ENCODE assay signal across 29 mouse cellular contexts in genomic region chr4:76192031-76192430, GRCm38 (mm10).
DNase-seq lines count a peak whose midpoint lies in the region; ATAC-seq and TF ChIP-seq lines count a peak whose summit lies in the region.
"Had no signal": no experiment of that assay in that cellular context is flagged by ENCODE, and none has a peak within 500 bp of the region (broad histone marks: within the 10 kb centered on the region; RNA-seq: fewer than 3 reads in every experiment).

No protein-coding gene starts in this region.

- H3K4me1 ChIP-seq in cerebellum, adult 2 months (ENCODE audit: control insufficient read depth, insufficient read depth, low read length): peaks cover 12% of the 10 kb centered on the region; the same call in 1 of the 2 replicates
- H3K4me1 ChIP-seq in midbrain, embryonic 11.5 days (ENCODE audit: control insufficient read depth, insufficient read depth, low read length): no peaks in the 10 kb centered on the region; the same call in 1 of the 2 replicates
- H3K4me1 ChIP-seq in midbrain, embryonic 16.5 days (ENCODE audit: control insufficient read depth, insufficient read depth, low read length): no peaks in the 10 kb centered on the region
- H3K4me1 ChIP-seq: embryonic facial prominence, embryonic 13.5 days; embryonic facial prominence, embryonic 15.5 days had no signal

- no peak for TF ChIP-seq CTCF in cerebellum, adult 2 months (IDR thresholded peaks at IDR 0.05; ENCODE audit: borderline replicate concordance, insufficient read depth, low read depth, low read length)

- no peak for DNase-seq in cerebellum, adult 2 months
- DNase-seq in cerebellum, postnatal 36 days: no peak
- peak; percentile 6 for DNase-seq in left cerebral cortex, adult 11 months (ENCODE audit: low spot score)
- no peak for DNase-seq in left cerebral cortex, adult 8-10 months (ENCODE audit: low spot score in 2 of 2)
- peak; percentile 47 for DNase-seq in midbrain, embryonic 11.5 days (ENCODE audit: low spot score, missing footprints)
- peak; percentile 48 for DNase-seq in brain, adult 2 months (ENCODE audit: low read depth, low spot score)
- DNase-seq: adrenal gland, adult 8-10 months; adrenal gland, postnatal 14 days; adrenal gland, postnatal 36 days; B cell, adult 2 months; cerebellum, adult 11 months; cerebellum, adult 18-20 months; cerebellum, adult 9-10 months; cerebellum, postnatal 10 days; cerebellum, postnatal 25 days; embryo, embryonic 11 days had no signal

- no peak overlapping the region for H3K4me2 ChIP-seq in midbrain, embryonic 11.5 days
- no peak overlapping the region for H3K4me2 ChIP-seq in midbrain, embryonic 16.5 days (ENCODE audit: low read length)
- H3K4me2 ChIP-seq: embryonic facial prominence, embryonic 13.5 days; embryonic facial prominence, embryonic 15.5 days; forebrain, embryonic 12.5 days had no signal

- WGBS in cerebellum, adult 2 months: 98% methylated on average over 1 of the region's 1 CpGs
- 86% methylated on average over 1 of the region's 1 CpGs for WGBS in midbrain, embryonic 11.5 days
- 100% methylated on average over 1 of the region's 1 CpGs for WGBS in midbrain, embryonic 16.5 days

- H3K36me3 ChIP-seq in midbrain, embryonic 11.5 days (ENCODE audit: control insufficient read depth, insufficient read depth, low read length): no peaks in the 10 kb centered on the region
- H3K36me3 ChIP-seq in midbrain, embryonic 16.5 days (ENCODE audit: control insufficient read depth, insufficient read depth, low read length): no peaks in the 10 kb centered on the region
- H3K36me3 ChIP-seq: embryonic facial prominence, embryonic 13.5 days; embryonic facial prominence, embryonic 15.5 days; forebrain, embryonic 10.5 days; forebrain, embryonic 12.5 days; G1E had no signal

- H3K27me3 ChIP-seq in cerebellum, adult 2 months (ENCODE audit: control insufficient read depth, insufficient read depth, low read length): no peaks in the 10 kb centered on the region
- H3K27me3 ChIP-seq in midbrain, embryonic 11.5 days (ENCODE audit: control insufficient read depth, insufficient read depth, low read length): no peaks in the 10 kb centered on the region
- H3K27me3 ChIP-seq in midbrain, embryonic 16.5 days (ENCODE audit: control insufficient read depth, insufficient read depth, low read depth, low read length): no peaks in the 10 kb centered on the region
- H3K27me3 ChIP-seq: CH12.LX; embryonic facial prominence, embryonic 13.5 days; embryonic facial prominence, embryonic 15.5 days; Patski had no signal

- no peaks in the 10 kb centered on the region for H3K9me3 ChIP-seq in midbrain, embryonic 11.5 days (ENCODE audit: control insufficient read depth, low read length)
- H3K9me3 ChIP-seq in midbrain, embryonic 16.5 days (replicated peaks; ENCODE audit: control insufficient read depth, low read length, poor library complexity, severe bottlenecking): no peaks in the 10 kb centered on the region
- H3K9me3 ChIP-seq: embryonic facial prominence, embryonic 13.5 days; embryonic facial prominence, embryonic 15.5 days; forebrain, embryonic 10.5 days; forebrain, embryonic 12.5 days; G1E had no signal

- no peak overlapping the region for H3K9ac ChIP-seq in midbrain, embryonic 11.5 days (ENCODE audit: low read length)
- H3K9ac ChIP-seq in midbrain, embryonic 16.5 days (ENCODE audit: low read depth, low read length): no peak overlapping the region
- H3K9ac ChIP-seq: embryonic facial prominence, embryonic 13.5 days; embryonic facial prominence, embryonic 15.5 days; forebrain, embryonic 12.5 days had no signal

- peak overlapping the region; percentile 4; the same call in 1 of the 2 replicates for H3K27ac ChIP-seq in cerebellum, adult 2 months (ENCODE audit: insufficient read depth, low read length)
- no peak overlapping the region for H3K27ac ChIP-seq in midbrain, embryonic 11.5 days (ENCODE audit: low read depth, low read length)
- H3K27ac ChIP-seq in midbrain, embryonic 16.5 days (ENCODE audit: low read length): no peak overlapping the region
- H3K27ac ChIP-seq: embryonic facial prominence, embryonic 13.5 days; embryonic facial prominence, embryonic 15.5 days; forebrain, embryonic 10.5 days; forebrain, embryonic 12.5 days had no signal

- H3K4me3 ChIP-seq in cerebellum, adult 2 months (replicated peaks; ENCODE audit: insufficient read depth, low read depth, low read length): no peak overlapping the region
- H3K4me3 ChIP-seq in midbrain, embryonic 11.5 days (ENCODE audit: low read depth, low read length): no peak overlapping the region
- H3K4me3 ChIP-seq in midbrain, embryonic 16.5 days (ENCODE audit: low read depth, low read length): no peak overlapping the region
- H3K4me3 ChIP-seq: embryonic facial prominence, embryonic 13.5 days; embryonic facial prominence, embryonic 15.5 days; erythroblast, embryonic 14.5 days; forebrain, embryonic 10.5 days; forebrain, embryonic 12.5 days had no signal

- ATAC-seq in midbrain, embryonic 11.5 days (ENCODE audit: low FRiP score): no peak
- ATAC-seq in midbrain, embryonic 16.5 days: no peak
- ATAC-seq: activated CD4-positive, CD25-positive, alpha-beta regulatory T cell, adult 4 months; CD4-positive, CD25-positive, alpha-beta regulatory T cell, adult 4 months; forebrain, embryonic 14.5 days; forebrain, embryonic 16.5 days; Patski had no signal

- no peak for TF ChIP-seq POLR2A in cerebellum, adult 2 months (IDR thresholded peaks at IDR 0.05; ENCODE audit: borderline replicate concordance, insufficient read depth, low read length)

Comparison
In these comparisons a context has a peak if more than half of its experiments do, and no peak if none do; other contexts are left out.
1. DNase-seq: peak in left cerebral cortex, adult 11 months (single experiment), midbrain, embryonic 11.5 days (single experiment) and brain, adult 2 months (single experiment); none in cerebellum, adult 2 months (0 of 2), cerebellum, postnatal 36 days (0 of 2) and left cerebral cortex, adult 8-10 months (0 of 2).